Mouse (Mus musculus): ENCODE measurements at regions not wholly inside any gene's neighbourhood (a gene's known extent, or its start where the extent isn't known, plus 50 kb on each side); places are given as distances from the start of the nearest gene placed in this dataset.

DNA sequence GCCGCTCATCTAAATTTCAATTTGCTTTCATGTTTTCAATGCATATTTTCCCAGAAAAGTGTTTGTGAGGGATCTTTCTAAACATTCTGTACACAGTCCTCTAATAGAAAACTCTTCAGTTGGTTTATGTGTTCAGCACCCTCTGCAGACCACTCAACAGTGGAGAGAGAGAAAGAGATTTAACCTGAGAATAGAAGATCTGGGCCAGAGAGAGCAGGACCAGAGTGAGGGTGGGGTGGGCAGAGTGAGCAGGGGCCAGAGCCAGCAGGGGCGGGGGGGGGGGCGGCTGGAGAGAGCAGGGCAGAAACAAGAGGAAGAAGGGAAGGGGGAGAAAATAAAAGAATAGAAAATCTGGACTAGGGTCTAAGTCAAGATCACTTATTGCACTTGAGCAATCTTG lies 318.7 kb downstream of the Lmo7 start:
- H3K4me2 ChIP-seq (ENCODE audit: low read depth, low read length): no peak overlapping the region
- H3K36me3 ChIP-seq (ENCODE audit: control insufficient read depth, insufficient read depth, low read length): no peaks in the 10 kb centered on the region
- H3K4me3 ChIP-seq (ENCODE audit: low read depth, low read length): no peak overlapping the region
- H3K9ac ChIP-seq (ENCODE audit: low read depth, low read length): no peak overlapping the region
- H3K9me3 ChIP-seq (ENCODE audit: control insufficient read depth, low read length): no peaks in the 10 kb centered on the region
- no peaks in the 10 kb centered on the region for H3K27me3 ChIP-seq (replicated peaks; ENCODE audit: control insufficient read depth, insufficient read depth, low read length)
- no peaks in the 10 kb centered on the region for H3K4me1 ChIP-seq (ENCODE audit: control insufficient read depth, insufficient read depth, low read length)
- DNase-seq (ENCODE audit: low spot score) (no peak), ATAC-seq (ENCODE audit: low read depth) (no peak)
- WGBS: 77% methylated on average over 2 of the region's 3 CpGs
- H3K27ac ChIP-seq (replicated peaks; ENCODE audit: low read depth, low read length): no peak overlapping the region

DNA sequence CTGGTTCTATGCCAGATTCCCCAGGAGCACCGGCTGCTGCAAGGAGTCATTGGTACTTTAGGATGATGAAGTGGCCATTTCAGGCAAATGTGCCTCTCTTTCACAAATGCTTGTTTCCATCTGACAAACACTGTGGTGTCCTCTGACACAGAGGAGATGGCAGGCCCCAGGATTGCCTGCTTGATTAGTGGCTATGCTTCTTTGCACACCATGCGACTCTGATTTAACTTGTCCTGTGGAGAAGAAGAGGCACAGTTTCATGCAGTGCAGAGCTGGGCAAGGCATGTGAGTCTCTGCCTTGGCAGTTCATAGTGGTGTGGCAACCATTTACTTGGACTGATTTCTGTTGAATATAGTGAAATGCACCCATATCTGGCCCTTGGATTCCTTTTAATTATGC lies 308.4 kb downstream of the Lmo7 start:
- Histone ChIP-seq H3K9ac (ENCODE audit: low read depth, low read length) (no peak overlapping the region), H3K36me3 (ENCODE audit: control insufficient read depth, insufficient read depth, low read length) (no peaks in the 10 kb centered on the region), H3K27me3 (replicated peaks; ENCODE audit: control insufficient read depth, insufficient read depth, low read length) (no peaks in the 10 kb centered on the region), H3K9me3 (ENCODE audit: control insufficient read depth, low read length) (no peaks in the 10 kb centered on the region), H3K4me2 (ENCODE audit: low read depth, low read length) (no peak overlapping the region), H3K4me1 (ENCODE audit: control insufficient read depth, insufficient read depth, low read length) (no peaks in the 10 kb centered on the region), H3K27ac (replicated peaks; ENCODE audit: low read depth, low read length) (no peak overlapping the region), H3K4me3 (ENCODE audit: low read depth, low read length) (no peak overlapping the region)
- 87% methylated on average over 2 of the region's 2 CpGs for WGBS
- DNase-seq (ENCODE audit: low spot score): no peak
- ATAC-seq (ENCODE audit: low read depth): no peak

DNA sequence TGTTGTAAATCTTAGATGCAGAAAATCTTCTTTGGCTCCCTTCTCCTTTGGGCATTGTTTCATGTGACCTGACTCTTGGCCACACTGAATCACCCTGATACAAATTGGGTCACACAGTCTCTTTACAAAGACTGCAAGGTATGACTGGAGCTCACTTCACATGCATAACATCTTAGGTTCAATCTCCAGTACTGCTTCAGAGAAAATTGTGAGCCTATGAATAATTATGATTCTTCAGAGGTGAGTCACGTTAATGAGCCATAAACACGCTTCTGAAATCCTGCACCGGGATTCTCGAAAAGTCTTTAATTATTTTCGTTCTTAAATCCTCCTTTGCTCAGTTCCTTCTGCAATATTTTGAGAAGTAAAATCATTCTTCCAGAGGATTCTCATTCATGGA lies 307.7 kb downstream of the Lmo7 start:
- Histone ChIP-seq H3K4me1 (ENCODE audit: control insufficient read depth, insufficient read depth, low read length) (no peaks in the 10 kb centered on the region), H3K36me3 (ENCODE audit: control insufficient read depth, insufficient read depth, low read length) (no peaks in the 10 kb centered on the region), H3K27me3 (replicated peaks; ENCODE audit: control insufficient read depth, insufficient read depth, low read length) (no peaks in the 10 kb centered on the region), H3K4me3 (ENCODE audit: low read depth, low read length) (no peak overlapping the region), H3K27ac (replicated peaks; ENCODE audit: low read depth, low read length) (no peak overlapping the region), H3K9ac (ENCODE audit: low read depth, low read length) (no peak overlapping the region), H3K4me2 (ENCODE audit: low read depth, low read length) (no peak overlapping the region), H3K9me3 (ENCODE audit: control insufficient read depth, low read length) (no peaks in the 10 kb centered on the region)
- DNase-seq (ENCODE audit: low spot score) (no peak), ATAC-seq (ENCODE audit: low read depth) (no peak)
- WGBS: 88% methylated on average over 5 of the region's 5 CpGs

DNA sequence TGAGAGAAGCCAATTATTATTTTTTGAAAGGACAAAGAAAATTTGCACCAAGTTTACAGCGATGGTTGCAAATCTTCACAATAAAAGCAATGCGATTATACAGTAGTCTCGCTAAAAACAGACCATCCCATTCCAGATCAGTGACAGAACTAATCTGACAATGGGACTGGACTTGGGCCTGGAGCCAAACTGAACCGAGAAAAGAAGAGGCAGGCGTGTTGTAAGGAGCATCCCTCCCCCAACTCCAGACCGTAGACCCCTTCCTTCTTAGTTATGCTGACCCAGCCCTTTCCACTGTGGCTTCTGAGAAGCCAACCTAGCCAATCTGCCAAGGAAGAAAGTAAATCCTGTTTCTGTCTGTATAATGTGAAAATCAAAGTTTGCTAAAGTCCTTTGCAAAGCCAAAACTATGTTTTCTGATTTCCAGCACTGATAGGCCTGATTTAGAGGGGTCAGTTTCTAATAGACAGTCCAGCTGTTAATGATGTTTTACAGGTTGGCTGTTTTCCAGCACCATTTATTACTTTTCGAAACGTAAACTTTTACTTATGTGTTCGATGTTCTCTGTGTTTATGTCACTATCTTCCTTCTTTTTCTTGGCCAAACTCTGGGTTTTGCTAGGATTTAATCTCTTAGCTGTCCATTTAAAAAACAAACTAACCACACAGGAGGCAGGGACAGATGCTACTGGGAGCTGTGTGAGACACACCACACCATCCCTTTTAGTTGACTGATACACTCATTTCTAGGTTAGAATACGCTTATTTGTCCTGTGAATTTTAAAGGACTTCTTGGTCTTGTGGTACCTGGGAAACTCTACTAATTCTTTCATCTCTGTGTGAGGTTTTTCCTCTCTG lies 301.5 kb downstream of the Lmo7 start:
- Histone ChIP-seq H3K9me3 (ENCODE audit: control insufficient read depth, low read length) (no peaks in the 10 kb centered on the region), H3K27ac (replicated peaks; ENCODE audit: low read depth, low read length) (no peak overlapping the region), H3K4me2 (ENCODE audit: low read depth, low read length) (no peak overlapping the region), H3K27me3 (replicated peaks; ENCODE audit: control insufficient read depth, insufficient read depth, low read length) (no peaks in the 10 kb centered on the region), H3K36me3 (ENCODE audit: control insufficient read depth, insufficient read depth, low read length) (no peaks in the 10 kb centered on the region; the same call in 1 of the 2 replicates), H3K4me1 (ENCODE audit: control insufficient read depth, insufficient read depth, low read length) (no peaks in the 10 kb centered on the region), H3K4me3 (ENCODE audit: low read depth, low read length) (no peak overlapping the region), H3K9ac (ENCODE audit: low read depth, low read length) (no peak overlapping the region)
- DNase-seq (ENCODE audit: low spot score): peak; percentile 32
- ATAC-seq (ENCODE audit: low read depth): no peak
- 66% methylated on average over 10 of the region's 10 CpGs for WGBS

DNA sequence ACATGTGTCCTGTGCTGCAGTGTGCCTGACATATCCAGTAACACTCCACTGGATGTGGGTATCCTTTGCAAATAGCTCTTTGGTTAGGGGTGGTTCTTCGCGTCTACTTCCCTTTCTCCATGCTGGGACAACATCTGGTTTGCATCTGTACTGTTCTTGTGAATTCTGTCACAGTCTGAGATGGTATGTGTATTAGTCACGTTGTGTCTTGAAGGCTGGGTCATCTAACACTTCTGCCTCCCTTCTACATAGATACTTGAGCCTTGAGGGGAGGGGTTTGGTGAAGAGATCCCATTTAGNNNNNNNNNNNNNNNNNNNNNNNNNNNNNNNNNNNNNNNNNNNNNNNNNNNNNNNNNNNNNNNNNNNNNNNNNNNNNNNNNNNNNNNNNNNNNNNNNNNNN lies 294.9 kb downstream of the Lmo7 start:
- DNase-seq (ENCODE audit: low spot score) (peak; percentile 64), ATAC-seq (ENCODE audit: low read depth) (no peak)
- H3K27me3 ChIP-seq (replicated peaks; ENCODE audit: control insufficient read depth, insufficient read depth, low read length): no peaks in the 10 kb centered on the region
- 0 out of 2 replicates have a peak, but pooled peaks cover 4% of the 10 kb centered on the region for H3K9me3 ChIP-seq (ENCODE audit: control insufficient read depth, low read length)
- H3K4me3 ChIP-seq (ENCODE audit: low read depth, low read length): no peak overlapping the region
- 34% methylated on average over 3 of the region's 3 CpGs for WGBS
- H3K9ac ChIP-seq (ENCODE audit: low read depth, low read length): no peak overlapping the region
- no peaks in the 10 kb centered on the region for H3K4me1 ChIP-seq (ENCODE audit: control insufficient read depth, insufficient read depth, low read length)
- H3K4me2 ChIP-seq (ENCODE audit: low read depth, low read length): no peak overlapping the region
- H3K36me3 ChIP-seq (ENCODE audit: control insufficient read depth, insufficient read depth, low read length): no peaks in the 10 kb centered on the region; the same call in 1 of the 2 replicates
- H3K27ac ChIP-seq (replicated peaks; ENCODE audit: low read depth, low read length): no peak overlapping the region

- Histone ChIP-seq H3K4me3 (ENCODE audit: low read depth, low read length) (no peak overlapping the region), H3K9me3 (ENCODE audit: control insufficient read depth, low read length) (no peaks in the 10 kb centered on the region), H3K27ac (replicated peaks; ENCODE audit: low read depth, low read length) (no peak overlapping the region), H3K9ac (ENCODE audit: low read depth, low read length) (no peak overlapping the region), H3K27me3 (replicated peaks; ENCODE audit: control insufficient read depth, insufficient read depth, low read length) (no peaks in the 10 kb centered on the region), H3K4me2 (ENCODE audit: low read depth, low read length) (no peak overlapping the region), H3K4me1 (ENCODE audit: control insufficient read depth, insufficient read depth, low read length) (no peaks in the 10 kb centered on the region; the same call in 1 of the 2 replicates), H3K36me3 (ENCODE audit: control insufficient read depth, insufficient read depth, low read length) (no peaks in the 10 kb centered on the region)
- no peak for ATAC-seq (ENCODE audit: low read depth)
- peak; percentile 60 for DNase-seq (ENCODE audit: low spot score)
- 56% methylated on average over 8 of the region's 8 CpGs for WGBS
Observed at GRCm38 (mm10) chr14:102020161-102020605, 290.4 kb downstream of the Lmo7 start.

- no peak overlapping the region for H3K9ac ChIP-seq (ENCODE audit: low read depth, low read length)
- H3K9me3 ChIP-seq (ENCODE audit: control insufficient read depth, low read length): no peaks in the 10 kb centered on the region
- H3K36me3 ChIP-seq (ENCODE audit: control insufficient read depth, insufficient read depth, low read length): no peaks in the 10 kb centered on the region
- no peak overlapping the region for H3K27ac ChIP-seq (replicated peaks; ENCODE audit: low read depth, low read length)
- no peaks in the 10 kb centered on the region; the same call in 1 of the 2 replicates for H3K4me1 ChIP-seq (ENCODE audit: control insufficient read depth, insufficient read depth, low read length)
- H3K4me3 ChIP-seq (ENCODE audit: low read depth, low read length): no peak overlapping the region
- ATAC-seq (ENCODE audit: low read depth) (no peak), DNase-seq (ENCODE audit: low spot score) (no peak)
- H3K4me2 ChIP-seq (ENCODE audit: low read depth, low read length): no peak overlapping the region
- whole genome bisulfite sequencing: 79% methylated on average over 2 of the region's 2 CpGs
- no peaks in the 10 kb centered on the region for H3K27me3 ChIP-seq (replicated peaks; ENCODE audit: control insufficient read depth, insufficient read depth, low read length)
Observed at GRCm38 (mm10) chr14:102019320-102019719, 289.6 kb downstream of the Lmo7 start.

DNA sequence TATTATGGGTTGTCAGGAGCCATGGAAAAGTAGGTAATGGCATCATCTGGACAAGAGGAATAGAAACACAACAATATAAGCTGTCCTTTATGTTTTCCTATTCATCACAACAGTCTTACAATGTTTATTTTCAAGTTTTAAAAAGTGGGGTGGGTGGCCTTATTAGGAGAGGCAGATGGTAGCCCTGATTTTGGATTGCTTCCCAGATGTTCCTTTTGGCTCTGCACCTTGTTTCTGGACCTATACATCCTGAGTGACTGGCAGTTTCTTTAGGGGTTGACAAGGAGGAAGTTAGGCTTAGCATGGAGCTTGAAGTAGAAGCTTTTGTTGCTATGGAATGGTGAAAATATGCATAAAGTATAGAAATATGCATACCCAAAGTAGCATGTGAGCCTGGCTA lies 286.8 kb downstream of the Lmo7 start:
- Histone ChIP-seq H3K9me3 (ENCODE audit: control insufficient read depth, low read length) (no peaks in the 10 kb centered on the region), H3K4me3 (ENCODE audit: low read depth, low read length) (no peak overlapping the region), H3K4me1 (ENCODE audit: control insufficient read depth, insufficient read depth, low read length) (no peaks in the 10 kb centered on the region; the same call in 1 of the 2 replicates), H3K36me3 (ENCODE audit: control insufficient read depth, insufficient read depth, low read length) (no peaks in the 10 kb centered on the region), H3K9ac (ENCODE audit: low read depth, low read length) (no peak overlapping the region), H3K27ac (replicated peaks; ENCODE audit: low read depth, low read length) (no peak overlapping the region), H3K4me2 (ENCODE audit: low read depth, low read length) (no peak overlapping the region), H3K27me3 (replicated peaks; ENCODE audit: control insufficient read depth, insufficient read depth, low read length) (no peaks in the 10 kb centered on the region)
- ATAC-seq (ENCODE audit: low read depth) (no peak), DNase-seq (ENCODE audit: low spot score) (no peak)
